Mouse (Mus musculus): ENCODE data around the gene Cbwd1. TPM values are rescaled to one million over a fixed set of nuclear protein-coding genes. Genes with fewer than 3 reads are reported as not detected.
A peak's percentile ranks its signal among the peaks of the same experiment; 100 is the strongest.

Gene Cbwd1
- 6.3 and 18.1 TPM in 2 replicates for total RNA-seq (2014; rRNA removed; ENCODE audit: low replicate concordance)
- 12.8 and 13.5 TPM in 2 replicates for polyA plus RNA-seq (2015; fragmentation: Nextera tagmentation; extraction: Ambion mirVana)

- peaks cover 3% of the 10 kb centered on the region; the same call in 1 of the 2 replicates for H3K36me3 ChIP-seq (replicated peaks; ENCODE audit: control insufficient read depth, insufficient read depth, low read length)
- peak; percentile 100 for ATAC-seq (ENCODE audit: insufficient read depth, low read depth)
- DNase-seq (ENCODE audit: low spot score) = peak; percentile 99
- H3K9me3 ChIP-seq (replicated peaks; ENCODE audit: control insufficient read depth, low read length) = no peaks in the 10 kb centered on the region
- under 1% methylated on average over 36 of the region's 36 CpGs for WGBS
- peak within 1 kb of the TSS; percentile 73 for H3K4me2 ChIP-seq (ENCODE audit: low read depth, low read length)
- no peaks in the 10 kb centered on the region for H3K27me3 ChIP-seq (ENCODE audit: control insufficient read depth, insufficient read depth, low read length)
- peak within 1 kb of the TSS; percentile 74 for H3K9ac ChIP-seq (replicated peaks; ENCODE audit: low read depth, low read length)
- H3K27ac ChIP-seq (ENCODE audit: low read depth) = peak within 1 kb of the TSS; percentile 58
- peaks cover 4% of the 10 kb centered on the region; the same call in 1 of the 2 replicates for H3K4me1 ChIP-seq (ENCODE audit: control insufficient read depth, insufficient read depth)
- TF ChIP-seq EP300 (IDR thresholded peaks at IDR 0.05; ENCODE audit: low read depth) = no peak
- TF ChIP-seq CTCF (IDR thresholded peaks at IDR 0.05; ENCODE audit: low read depth) = peak; percentile 92
- H3K4me3 ChIP-seq (ENCODE audit: low read depth, low read length) = peak within 1 kb of the TSS; percentile 77
These were observed at the start of gene Cbwd1 for GRCm38 (mm10) chr19:24961172-24961962. TSS of gene Cbwd1 (minus strand) at chr19:24961610.

GRCm38 (mm10) chr19:25008509-25008908, 47.1 kb upstream of the Cbwd1 start:
- H3K4me2 ChIP-seq (ENCODE audit: low read depth, low read length) = no peak overlapping the region
- H3K9ac ChIP-seq (replicated peaks; ENCODE audit: low read depth, low read length) = no peak overlapping the region
- no peaks in the 10 kb centered on the region for H3K9me3 ChIP-seq (replicated peaks; ENCODE audit: control insufficient read depth, low read length)
- no peak overlapping the region for H3K4me3 ChIP-seq (ENCODE audit: low read depth, low read length)
- DNase-seq (ENCODE audit: low spot score) = no peak
- H3K36me3 ChIP-seq (replicated peaks; ENCODE audit: control insufficient read depth, insufficient read depth, low read length) = no peaks in the 10 kb centered on the region
- no peak for ATAC-seq (ENCODE audit: insufficient read depth, low read depth)
- H3K27me3 ChIP-seq (ENCODE audit: control insufficient read depth, insufficient read depth, low read length) = no peaks in the 10 kb centered on the region
- no peak overlapping the region for H3K27ac ChIP-seq (ENCODE audit: low read depth)
- peaks cover 7% of the 10 kb centered on the region for H3K4me1 ChIP-seq (ENCODE audit: control insufficient read depth, insufficient read depth)
- TF ChIP-seq EP300 (IDR thresholded peaks at IDR 0.05; ENCODE audit: low read depth) (no peak), CTCF (IDR thresholded peaks at IDR 0.05; ENCODE audit: low read depth) (no peak)
- 87% methylated on average over 2 of the region's 2 CpGs for WGBS

GRCm38 (mm10) chr19:25006686-25007085, 45.3 kb upstream of the Cbwd1 start:
- H3K4me3 ChIP-seq (ENCODE audit: low read depth, low read length) = no peak overlapping the region
- no peaks in the 10 kb centered on the region for H3K36me3 ChIP-seq (replicated peaks; ENCODE audit: control insufficient read depth, insufficient read depth, low read length)
- no peak for DNase-seq (ENCODE audit: low spot score)
- H3K4me1 ChIP-seq (ENCODE audit: control insufficient read depth, insufficient read depth) = peaks cover 11% of the 10 kb centered on the region
- H3K27ac ChIP-seq (ENCODE audit: low read depth) = no peak overlapping the region
- H3K9ac ChIP-seq (replicated peaks; ENCODE audit: low read depth, low read length) = no peak overlapping the region
- no peak for ATAC-seq (ENCODE audit: insufficient read depth, low read depth)
- 70% methylated on average over 1 of the region's 1 CpGs for WGBS
- H3K4me2 ChIP-seq (ENCODE audit: low read depth, low read length) = no peak overlapping the region
- H3K27me3 ChIP-seq (ENCODE audit: control insufficient read depth, insufficient read depth, low read length) = no peaks in the 10 kb centered on the region
- TF ChIP-seq EP300 (IDR thresholded peaks at IDR 0.05; ENCODE audit: low read depth) (no peak), CTCF (IDR thresholded peaks at IDR 0.05; ENCODE audit: low read depth) (no peak)
- H3K9me3 ChIP-seq (replicated peaks; ENCODE audit: control insufficient read depth, low read length) = no peaks in the 10 kb centered on the region

- Histone ChIP-seq H3K4me1 (ENCODE audit: control insufficient read depth, insufficient read depth) (peaks cover 11% of the 10 kb centered on the region), H3K27me3 (ENCODE audit: control insufficient read depth, insufficient read depth, low read length) (0 out of 2 replicates have a peak, but pooled peaks cover 6% of the 10 kb centered on the region), H3K36me3 (replicated peaks; ENCODE audit: control insufficient read depth, insufficient read depth, low read length) (no peaks in the 10 kb centered on the region), H3K4me3 (ENCODE audit: low read depth, low read length) (no peak overlapping the region), H3K4me2 (ENCODE audit: low read depth, low read length) (no peak overlapping the region), H3K9ac (replicated peaks; ENCODE audit: low read depth, low read length) (no peak overlapping the region), H3K9me3 (replicated peaks; ENCODE audit: control insufficient read depth, low read length) (no peaks in the 10 kb centered on the region), H3K27ac (ENCODE audit: low read depth) (no peak overlapping the region)
- no peak for ATAC-seq (ENCODE audit: insufficient read depth, low read depth)
- TF ChIP-seq EP300 (IDR thresholded peaks at IDR 0.05; ENCODE audit: low read depth) (no peak), CTCF (IDR thresholded peaks at IDR 0.05; ENCODE audit: low read depth) (no peak)
- DNase-seq (ENCODE audit: low spot score) = no peak
- WGBS = 48% methylated on average over 4 of the region's 4 CpGs
These were observed 42.4 kb upstream of the Cbwd1 start for GRCm38 (mm10) chr19:25003810-25004209.

GRCm38 (mm10) chr19:25002828-25003227, 41.4 kb upstream of the Cbwd1 start:
- H3K4me2 ChIP-seq (ENCODE audit: low read depth, low read length) = no peak overlapping the region
- no peak for DNase-seq (ENCODE audit: low spot score)
- ATAC-seq (ENCODE audit: insufficient read depth, low read depth) = no peak
- peaks cover 11% of the 10 kb centered on the region for H3K4me1 ChIP-seq (ENCODE audit: control insufficient read depth, insufficient read depth)
- no peaks in the 10 kb centered on the region for H3K36me3 ChIP-seq (replicated peaks; ENCODE audit: control insufficient read depth, insufficient read depth, low read length)
- no peak overlapping the region for H3K4me3 ChIP-seq (ENCODE audit: low read depth, low read length)
- H3K9me3 ChIP-seq (replicated peaks; ENCODE audit: control insufficient read depth, low read length) = no peaks in the 10 kb centered on the region
- no peak overlapping the region for H3K9ac ChIP-seq (replicated peaks; ENCODE audit: low read depth, low read length)
- TF ChIP-seq CTCF (IDR thresholded peaks at IDR 0.05; ENCODE audit: low read depth) (no peak), EP300 (IDR thresholded peaks at IDR 0.05; ENCODE audit: low read depth) (no peak)
- H3K27ac ChIP-seq (ENCODE audit: low read depth) = no peak overlapping the region
- 83% methylated on average over 3 of the region's 3 CpGs for WGBS
- 0 out of 2 replicates have a peak, but pooled peaks cover 6% of the 10 kb centered on the region for H3K27me3 ChIP-seq (ENCODE audit: control insufficient read depth, insufficient read depth, low read length)
